Mouse (Mus musculus): ENCODE measurements around the gene Gmeb2.

DNA sequence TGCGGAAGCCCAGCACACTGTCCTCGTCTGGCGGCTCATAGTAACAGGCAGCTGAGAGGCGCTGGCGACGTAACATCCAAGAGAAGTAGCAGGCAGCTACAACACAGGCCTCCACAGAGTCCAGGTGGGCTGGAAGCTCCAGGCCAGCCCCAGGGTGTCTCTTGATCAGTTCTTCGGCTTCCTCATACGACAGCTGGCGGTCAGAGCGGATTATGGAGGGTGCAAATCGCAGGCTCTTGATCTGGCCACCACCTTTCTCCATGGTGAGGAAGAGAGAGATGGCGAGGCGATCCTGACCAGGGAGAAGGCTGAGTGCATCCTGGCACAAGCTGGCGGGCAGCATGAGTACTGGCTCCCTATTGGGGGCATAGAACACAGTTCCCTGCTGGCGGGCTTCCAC, 54.4 kb downstream of the Gmeb2 start:
- TF ChIP-seq CTCF (IDR thresholded peaks at IDR 0.05; ENCODE audit: insufficient read depth, low read length) = no peak
- TF ChIP-seq POLR2A (IDR thresholded peaks at IDR 0.05; ENCODE audit: borderline replicate concordance, extremely low read depth, low read depth, low read length) = no peak
